Mouse (Mus musculus) liver, embryonic 16.5 days (tissue): ENCODE results near the gene Tnfrsf22. TPM values are rescaled to one million over a fixed set of nuclear protein-coding genes. Genes with fewer than 3 reads are reported as not detected.
"Not testable (repeated sequence)": the region's sequence is repeated elsewhere in the genome, so short reads cannot be mapped to it uniquely, and the experiment has no call there.

Source experiments
- ATAC-seq: fragments of 200-750 bp; cut with Nextera tagmentation; 2 replicates; pipeline ENCODE4 v1.8.0; 2017; ENCODE audit warnings: low read depth, mild to moderate bottlenecking, moderate number of reproducible peaks, moderate library complexity
- H3K27ac ChIP-seq: fragments of 300-500 bp; sonication (generic); 2 replicates; pipeline ENCODE4 v1.5.1; 2014; ENCODE audit warnings: mild to moderate bottlenecking, low read length
- H3K27me3 ChIP-seq: fragments of 300-500 bp; sonication (generic); 2 replicates; pipeline ENCODE4 v1.6.1; 2014; ENCODE audit warnings: low read depth, low read length, mixed read lengths; ENCODE audit not compliant: control insufficient read depth, insufficient read depth
- H3K36me3 ChIP-seq: fragments of 300-500 bp; sonication (generic); 2 replicates; pipeline ENCODE4 v1.6.1; 2014; ENCODE audit warnings: mild to moderate bottlenecking; ENCODE audit not compliant: control insufficient read depth, insufficient read depth
- H3K4me1 ChIP-seq: fragments of 300-500 bp; sonication (generic); 2 replicates; pipeline ENCODE4 v1.6.1; 2014; ENCODE audit warnings: low read depth, low read length, mixed read lengths; ENCODE audit not compliant: control insufficient read depth
- H3K4me2 ChIP-seq: fragments of 300-500 bp; sonication (generic); 2 replicates; pipeline ENCODE4 v1.6.1; 2014; ENCODE audit warnings: low read depth, low read length, mixed read lengths
- H3K4me3 ChIP-seq: fragments of 300-500 bp; sonication (generic); 2 replicates; pipeline ENCODE4 v1.5.1; 2014; ENCODE audit warnings: low read depth, mild to moderate bottlenecking, low read length
- H3K9ac ChIP-seq: fragments of 300-500 bp; sonication (generic); 2 replicates; pipeline ENCODE4 v1.6.1; 2014; ENCODE audit warnings: low read depth, low read length
- H3K9me3 ChIP-seq: fragments of 300-500 bp; sonication (generic); replicated peaks from 2 replicates; pipeline ENCODE4 v1.6.1; 2016; ENCODE audit warnings: low read length; ENCODE audit not compliant: control insufficient read depth
- WGBS: fragments of 180-500 bp; shearing (Covaris S2); extraction: QIAGEN DNeasy Blood & Tissue Kit; methylation state at CpG from one replicate; pipeline ENCODE4 v1.1.7; 2014; ENCODE audit not compliant: insufficient replicate concordance; 5-methylcytosine and 5-hydroxymethylcytosine counted together
- polyA plus RNA-seq: library from polyadenylated mRNA; unstranded; fragments of >200 nt; fragmentation: Nextera tagmentation; extraction: Ambion mirVana; gene quantifications from 2 replicates; pipeline ENCODE4 v1.2.1, GENCODE M21; 2015

Tnfrsf22 gene
- polyA plus RNA-seq, 1 experiment from 2014 or later: 0.53 TPM

- H3K4me3 ChIP-seq, H3K9ac ChIP-seq, H3K4me1 ChIP-seq, H3K36me3 ChIP-seq, H3K27ac ChIP-seq, ATAC-seq, H3K9me3 ChIP-seq, H3K4me2 ChIP-seq, H3K27me3 ChIP-seq: not testable (repeated sequence)
- 46% methylated on average over 10 of the region's 10 CpGs for WGBS
Observed at GRCm38 (mm10) chr7:143649769-143650346, 397 bp upstream of the Tnfrsf22 start.

- not testable (repeated sequence) for H3K4me2 ChIP-seq, H3K4me3 ChIP-seq, H3K27ac ChIP-seq, H3K4me1 ChIP-seq, ATAC-seq, H3K9ac ChIP-seq, H3K9me3 ChIP-seq, H3K36me3 ChIP-seq, H3K27me3 ChIP-seq
- 40% methylated on average over 2 of the region's 2 CpGs for WGBS
Observed at GRCm38 (mm10) chr7:143643949-143644348, 5.5 kb downstream of the Tnfrsf22 start.

DNA sequence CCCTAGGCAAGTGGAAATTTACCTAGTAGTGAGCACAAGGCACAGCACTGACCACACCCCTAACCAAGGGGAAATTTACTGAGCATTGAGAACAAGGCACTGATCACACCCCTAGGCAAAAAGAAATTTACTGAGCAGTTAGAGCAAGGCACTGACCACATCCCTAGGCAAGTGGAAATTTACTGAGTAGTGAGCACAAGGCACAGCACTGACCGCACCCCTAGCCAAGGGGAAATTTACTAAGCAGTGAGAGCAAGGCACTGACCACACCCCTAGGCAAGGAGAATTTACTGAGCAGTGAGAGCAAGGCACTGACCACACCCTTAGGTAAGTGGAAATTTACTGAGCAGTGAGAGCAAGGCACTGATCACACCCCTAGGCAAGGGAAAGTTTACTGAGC lies 12.8 kb downstream of the Tnfrsf22 start:
- Histone ChIP-seq H3K27ac (no peak overlapping the region), H3K9me3 (no peaks in the 10 kb centered on the region), H3K4me2 (no peak overlapping the region), H3K4me3 (no peak overlapping the region), H3K9ac (no peak overlapping the region), H3K27me3 (no peaks in the 10 kb centered on the region), H3K36me3 (no peaks in the 10 kb centered on the region), H3K4me1 (no peaks in the 10 kb centered on the region)
- ATAC-seq: no peak
- WGBS: 92% methylated on average over 1 of the region's 1 CpGs

- no peaks in the 10 kb centered on the region for H3K9me3 ChIP-seq
- H3K36me3 ChIP-seq: no peaks in the 10 kb centered on the region
- no peaks in the 10 kb centered on the region; the same call in 1 of the 2 replicates for H3K4me1 ChIP-seq
- no peak for ATAC-seq
- no peak overlapping the region for H3K9ac ChIP-seq
- H3K27me3 ChIP-seq: no peaks in the 10 kb centered on the region
- H3K27ac ChIP-seq: no peak overlapping the region
- H3K4me2 ChIP-seq: no peak overlapping the region
- WGBS: 56% methylated on average over 2 of the region's 2 CpGs
- H3K4me3 ChIP-seq: no peak overlapping the region
Observed at GRCm38 (mm10) chr7:143631503-143631902, 18.0 kb downstream of the Tnfrsf22 start.

- no peaks in the 10 kb centered on the region for H3K27me3 ChIP-seq
- ATAC-seq: no peak
- H3K36me3 ChIP-seq: no peaks in the 10 kb centered on the region
- H3K9me3 ChIP-seq: no peaks in the 10 kb centered on the region
- no peak overlapping the region for H3K4me3 ChIP-seq
- H3K4me1 ChIP-seq: no peaks in the 10 kb centered on the region; the same call in 1 of the 2 replicates
- no peak overlapping the region for H3K9ac ChIP-seq
- 35% methylated on average over 1 of the region's 1 CpGs for WGBS
- no peak overlapping the region for H3K4me2 ChIP-seq
- H3K27ac ChIP-seq: no peak overlapping the region
Observed at GRCm38 (mm10) chr7:143629501-143629900, 20.0 kb downstream of the Tnfrsf22 start.

DNA sequence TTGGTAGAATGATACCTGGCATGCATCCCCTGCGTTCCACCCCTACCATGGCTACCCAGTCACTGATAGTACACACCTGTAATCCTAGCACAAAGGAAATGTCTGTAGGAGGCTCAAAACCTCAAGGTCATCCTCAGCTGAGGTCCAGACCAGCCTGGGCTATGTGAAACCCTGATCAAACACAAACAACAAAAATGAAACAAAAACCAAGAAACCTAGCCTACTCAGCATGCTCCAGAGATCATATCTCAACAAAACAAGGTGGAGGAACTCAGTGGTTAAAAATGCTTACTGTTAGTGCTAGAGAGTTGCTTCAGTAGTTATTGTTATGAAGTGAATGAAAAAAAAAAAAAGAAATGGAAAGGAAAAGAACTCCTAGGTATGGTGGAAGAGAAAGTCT lies 20.9 kb downstream of the Tnfrsf22 start, which contains the start of gene Tnfrsf26:
Tnfrsf26 (minus strand) TSS at position 183 of the 400 bp plus-strand sequence.
- Histone ChIP-seq H3K9me3 (no peaks in the 10 kb centered on the region), H3K9ac (no peak within 1 kb of the TSS), H3K27me3 (no peaks in the 10 kb centered on the region), H3K27ac (peak within 1 kb of the TSS; percentile 78), H3K4me3 (no peak within 1 kb of the TSS), H3K36me3 (no peaks in the 10 kb centered on the region), H3K4me1 (no peaks in the 10 kb centered on the region; the same call in 1 of the 2 replicates), H3K4me2 (peak within 1 kb of the TSS; percentile 37)
- no peak for ATAC-seq
- 58% methylated on average over 1 of the region's 1 CpGs for WGBS

GRCm38 (mm10) chr7:143627555-143628286 lies 21.7 kb downstream of the Tnfrsf22 start:
- 19% methylated on average over 10 of the region's 10 CpGs for WGBS
- H3K4me2 ChIP-seq: peak overlapping the region; percentile 37
- H3K27ac ChIP-seq: peak overlapping the region; percentile 78

GRCm38 (mm10) chr7:143626178-143626577 lies 23.3 kb downstream of the Tnfrsf22 start:
- ATAC-seq: no peak

More at GRCm38 (mm10) chr7:143627555-143628286, 21.7 kb downstream of the Tnfrsf22 start:
- Histone ChIP-seq H3K4me3 (no peak overlapping the region), H3K4me1 (no peaks in the 10 kb centered on the region; the same call in 1 of the 2 replicates), H3K9me3 (no peaks in the 10 kb centered on the region), H3K36me3 (no peaks in the 10 kb centered on the region), H3K27me3 (no peaks in the 10 kb centered on the region), H3K9ac (no peak overlapping the region)
- no peak for ATAC-seq

GRCm38 (mm10) chr7:143625151-143625550 lies 24.3 kb downstream of the Tnfrsf22 start:
- WGBS: 32% methylated on average over 5 of the region's 5 CpGs
- H3K27ac ChIP-seq: no peak overlapping the region
- no peak overlapping the region for H3K4me2 ChIP-seq
- no peak for ATAC-seq
- H3K4me3 ChIP-seq: no peak overlapping the region
- no peaks in the 10 kb centered on the region for H3K27me3 ChIP-seq
- H3K9ac ChIP-seq: no peak overlapping the region
- no peaks in the 10 kb centered on the region for H3K9me3 ChIP-seq
- H3K4me1 ChIP-seq: no peaks in the 10 kb centered on the region; the same call in 1 of the 2 replicates
- H3K36me3 ChIP-seq: no peaks in the 10 kb centered on the region

More at GRCm38 (mm10) chr7:143626178-143626577, 23.3 kb downstream of the Tnfrsf22 start:
- Histone ChIP-seq H3K9me3 (no peaks in the 10 kb centered on the region), H3K4me1 (no peaks in the 10 kb centered on the region; the same call in 1 of the 2 replicates), H3K4me2 (no peak overlapping the region), H3K4me3 (no peak overlapping the region), H3K27ac (no peak overlapping the region), H3K36me3 (no peaks in the 10 kb centered on the region), H3K27me3 (no peaks in the 10 kb centered on the region), H3K9ac (no peak overlapping the region)
- 39% methylated on average over 2 of the region's 2 CpGs for whole genome bisulfite sequencing
